Mouse (Mus musculus): ENCODE measurements around the gene Mpdu1.

DNA sequence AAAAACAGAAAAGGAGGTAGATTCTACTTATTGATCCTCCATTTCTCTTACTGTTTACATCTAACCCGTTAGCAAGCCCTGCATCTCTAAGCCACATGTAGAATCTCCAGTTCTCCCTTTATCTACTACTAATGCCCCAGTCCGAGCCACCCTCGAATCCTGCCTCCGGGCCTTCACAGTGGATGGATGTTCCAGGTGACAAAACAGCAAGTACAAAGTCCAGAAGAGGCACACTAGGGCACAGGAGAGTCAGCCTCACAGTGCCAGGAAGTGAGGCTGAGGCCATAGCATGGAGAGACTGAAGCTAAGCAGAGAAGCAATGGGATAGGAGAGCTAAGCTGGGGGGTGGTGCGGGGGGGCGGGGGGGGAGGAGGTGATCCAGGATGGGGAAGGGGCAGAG lies 30.4 kb upstream of the Mpdu1 start:
- TF ChIP-seq CTCF (IDR thresholded peaks at IDR 0.05; ENCODE audit: extremely low read depth, insufficient read length, insufficient replicate concordance, low read depth, low read length) = no peak
- TF ChIP-seq POLR2A (IDR thresholded peaks at IDR 0.05; ENCODE audit: low read depth, low read length) = no peak; the same call in 1 of the 2 replicates

Measured in small intestine, adult 2 months (tissue).